In genomic region chr14:26495021-26495420, GRCm38 (mm10) we compare ENCODE assay signal across 20 mouse cellular contexts. TPM values are rescaled to one million over a fixed set of nuclear protein-coding genes. Genes with fewer than 3 reads are reported as not detected.
A peak's percentile ranks its signal among the peaks of the same experiment; 100 is the strongest.
DNase-seq lines count a peak whose midpoint lies in the region; ATAC-seq and TF ChIP-seq lines count a peak whose summit lies in the region.
"Had no signal": no experiment of that assay in that cellular context is flagged by ENCODE, and none has a peak within 500 bp of the region (broad histone marks: within the 10 kb centered on the region; RNA-seq: fewer than 3 reads in every experiment).

No protein-coding gene starts in this region.

- H3K27me3 ChIP-seq in liver, embryonic 14.5 days (ENCODE audit: control insufficient read depth, insufficient read depth, low read length) = no peaks in the 10 kb centered on the region
- H3K27me3 ChIP-seq in liver, embryonic 11.5 days (replicated peaks; ENCODE audit: control insufficient read depth, insufficient read depth, low read length) = no peaks in the 10 kb centered on the region
- H3K27me3 ChIP-seq in E14TG2a.4 (ENCODE audit: insufficient read depth, low read length) = no peaks in the 10 kb centered on the region
- H3K27me3 ChIP-seq: embryonic facial prominence, embryonic 15.5 days; heart, embryonic 13.5 days; hindbrain, embryonic 15.5 days; liver, embryonic 13.5 days had no signal

- DNase-seq in gastrocnemius, adult 2 months = no peak
- no peak for DNase-seq in gastrocnemius, adult 8-10 months (ENCODE audit: low spot score in 2 of 2)
- DNase-seq in liver, embryonic 14.5 days (ENCODE audit: low read depth in 3 of 3, low spot score in 3 of 3) = no peak
- DNase-seq in liver, embryonic 11.5 days (ENCODE audit: low spot score) = no peak
- peak; percentile 26 for DNase-seq in induced T-regulatory cell, adult 2 months (ENCODE audit: low read depth)
- no peak for DNase-seq in urinary bladder, postnatal 36 days (ENCODE audit: low spot score in 2 of 2)
- no peak for DNase-seq in adrenal gland, adult (ENCODE audit: inconsistent age in 2 of 2, low spot score in 1 of 2)
- DNase-seq: adrenal gland, postnatal 36 days; cerebellum, adult 18-20 months; cerebellum, postnatal 36 days; heart, postnatal 36 days; kidney, adult 2 months; kidney, postnatal 14 days; liver, embryonic 13.5 days; retina, postnatal 1 day; thymus, postnatal 25 days had no signal

- WGBS in liver, embryonic 14.5 days (ENCODE audit: insufficient replicate concordance) = 68% methylated on average over 1 of the region's 1 CpGs
- WGBS in liver, embryonic 11.5 days = 92% methylated on average over 1 of the region's 1 CpGs

- no peak overlapping the region for H3K27ac ChIP-seq in gastrocnemius, adult 2 months
- H3K27ac ChIP-seq in liver, embryonic 14.5 days = no peak overlapping the region
- H3K27ac ChIP-seq in liver, embryonic 11.5 days (ENCODE audit: low read depth, low read length) = no peak overlapping the region
- H3K27ac ChIP-seq: embryonic facial prominence, embryonic 15.5 days; heart, embryonic 13.5 days; hindbrain, embryonic 15.5 days; liver, embryonic 13.5 days had no signal

- H3K9me3 ChIP-seq in liver, embryonic 14.5 days (ENCODE audit: control insufficient read depth, low read length) = no peaks in the 10 kb centered on the region
- no peaks in the 10 kb centered on the region for H3K9me3 ChIP-seq in liver, embryonic 11.5 days (ENCODE audit: control insufficient read depth, low read length)
- H3K9me3 ChIP-seq in E14TG2a.4 (ENCODE audit: low read length) = no peaks in the 10 kb centered on the region
- H3K9me3 ChIP-seq: embryonic facial prominence, embryonic 15.5 days; heart, embryonic 13.5 days; hindbrain, embryonic 15.5 days; liver, embryonic 13.5 days had no signal

- H3K4me1 ChIP-seq in liver, embryonic 14.5 days (replicated peaks; ENCODE audit: control insufficient read depth in 2 of 2, insufficient read depth in 2 of 2, low read length in 1 of 2) = no peaks in the 10 kb centered on the region
- H3K4me1 ChIP-seq in liver, embryonic 11.5 days (replicated peaks; ENCODE audit: control insufficient read depth, insufficient read depth, low read length) = no peaks in the 10 kb centered on the region
- no peaks in the 10 kb centered on the region for H3K4me1 ChIP-seq in E14TG2a.4 (replicated peaks; ENCODE audit: low read depth, low read length)
- H3K4me1 ChIP-seq: embryonic facial prominence, embryonic 15.5 days; hindbrain, embryonic 15.5 days; liver, embryonic 13.5 days had no signal

- no peak overlapping the region for H3K9ac ChIP-seq in liver, embryonic 14.5 days (replicated peaks)
- H3K9ac ChIP-seq in liver, embryonic 11.5 days (ENCODE audit: low read depth, low read length) = no peak overlapping the region
- H3K9ac ChIP-seq: embryonic facial prominence, embryonic 15.5 days; heart, embryonic 13.5 days; hindbrain, embryonic 15.5 days; liver, embryonic 13.5 days had no signal

- no peaks in the 10 kb centered on the region for H3K36me3 ChIP-seq in liver, embryonic 14.5 days (replicated peaks; ENCODE audit: control insufficient read depth, insufficient read depth, low read depth)
- no peaks in the 10 kb centered on the region; the same call in 1 of the 2 replicates for H3K36me3 ChIP-seq in liver, embryonic 11.5 days (ENCODE audit: control insufficient read depth, insufficient read depth, low read length)
- no peaks in the 10 kb centered on the region for H3K36me3 ChIP-seq in E14TG2a.4 (ENCODE audit: insufficient read depth, low read length)
- H3K36me3 ChIP-seq: embryonic facial prominence, embryonic 15.5 days; heart, embryonic 13.5 days; hindbrain, embryonic 15.5 days had no signal

- no peak overlapping the region for H3K4me2 ChIP-seq in liver, embryonic 14.5 days (ENCODE audit: low read depth)
- no peak overlapping the region for H3K4me2 ChIP-seq in liver, embryonic 11.5 days
- H3K4me2 ChIP-seq: embryonic facial prominence, embryonic 15.5 days; heart, embryonic 13.5 days; hindbrain, embryonic 15.5 days; liver, embryonic 13.5 days had no signal

- H3K4me3 ChIP-seq in gastrocnemius, adult 2 months = no peak overlapping the region
- no peak overlapping the region for H3K4me3 ChIP-seq in liver, embryonic 14.5 days (ENCODE audit: insufficient read depth in 1 of 2, low read depth in 2 of 2, low read length in 2 of 2)
- H3K4me3 ChIP-seq in liver, embryonic 11.5 days (ENCODE audit: low read depth, low read length) = no peak overlapping the region
- no peak overlapping the region for H3K4me3 ChIP-seq in E14TG2a.4 (replicated peaks; ENCODE audit: low read length)
- H3K4me3 ChIP-seq: embryonic facial prominence, embryonic 15.5 days; heart, embryonic 13.5 days; hindbrain, embryonic 15.5 days; liver, embryonic 13.5 days had no signal

- TF ChIP-seq CTCF in gastrocnemius, adult 2 months (IDR thresholded peaks at IDR 0.05) = peak; percentile 23; the same call in 1 of the 2 replicates
- peak; percentile 24; the same call in 1 of the 2 replicates for TF ChIP-seq CTCF in liver, embryonic 14.5 days (IDR thresholded peaks at IDR 0.05; ENCODE audit: low read depth)
- peak; percentile 39; the same call in 1 of the 2 replicates for TF ChIP-seq CTCF in E14TG2a.4 (conservative IDR thresholded peaks at IDR 0.05; ENCODE audit: low read length)

- ATAC-seq in liver, embryonic 14.5 days (ENCODE audit: insufficient read depth) = no peak
- no peak for ATAC-seq in liver, embryonic 11.5 days (replicated peaks; ENCODE audit: low FRiP score)

- intact Hi-C loops in gastrocnemius, adult 2 months (cut with DNase I) = no loop called here

- no peak for TF ChIP-seq EP300 in liver, embryonic 14.5 days (IDR thresholded peaks at IDR 0.05; ENCODE audit: low read depth)

RNA-seq across cellular contexts. Expression of gene Slmap, which starts 39.7 kb away (rescaled TPM):
- total RNA-seq in gastrocnemius, adult 2 months (2021) = 100 to 1,000 TPM in 1 of 2 experiments, 10 to 100 TPM in 1; 65.4 to 115 TPM
- 10 to 100 TPM; 72.9 to 88.9 (median 79.3) TPM for total RNA-seq in gastrocnemius, adult 8-10 months (2022)
- polyA plus RNA-seq in liver, embryonic 14.5 days (2012; rRNA removed) = 7.6 and 10.4 TPM in 2 replicates
- 9.5 and 12.9 TPM in 2 replicates for polyA plus RNA-seq in liver, embryonic 14.5 days (2014; fragmentation: Nextera tagmentation; extraction: Ambion mirVana)
- polyA plus RNA-seq in liver, embryonic 11.5 days (2014; fragmentation: Nextera tagmentation; extraction: Ambion mirVana) = 27.5 and 28.4 TPM in 2 replicates
